Mouse (Mus musculus) liver, embryonic 14.5 days (tissue): Measurements from ENCODE around the gene Bcar3.

ENCODE experiments used
- CTCF ChIP-seq: IDR thresholded peaks from 2 replicates; pipeline ENCODE4 v1.5.1; 2016; ENCODE audit warnings: antibody characterized with exemption, low read depth, control low read depth
- EP300 ChIP-seq: IDR thresholded peaks from 2 replicates; pipeline ENCODE4 v1.6.1; 2016; ENCODE audit warnings: antibody characterized with exemption, low read depth

DNA sequence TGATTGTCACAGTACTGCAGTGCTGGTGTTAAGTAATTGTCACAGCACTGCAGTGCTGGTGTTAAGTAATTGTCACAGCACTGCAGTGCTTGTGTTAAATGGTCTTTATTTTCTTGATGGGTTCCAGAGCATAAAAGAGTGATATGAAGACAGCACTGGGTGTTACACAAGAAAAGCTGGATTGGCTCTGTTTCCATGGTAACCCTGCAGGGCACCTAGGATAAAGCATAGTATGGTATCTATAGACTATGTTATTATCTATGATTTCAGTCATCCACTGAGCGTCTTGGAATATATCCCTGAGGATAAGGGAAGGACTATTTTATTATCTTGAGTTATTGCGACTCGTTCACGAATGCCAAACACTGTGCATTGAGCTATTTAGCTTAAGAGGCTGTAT is 162.9 kb downstream of the Bcar3 start:
- no peak for TF ChIP-seq CTCF
- TF ChIP-seq EP300 = no peak
